Mouse (Mus musculus) right cerebral cortex, postnatal 25 days (tissue): ENCODE results near the gene Htatip2.

Source experiments
- DNase-seq: peaks from one replicate; pipeline ENCODE4 v3.0.0; 2022

Htatip2 gene

DNA sequence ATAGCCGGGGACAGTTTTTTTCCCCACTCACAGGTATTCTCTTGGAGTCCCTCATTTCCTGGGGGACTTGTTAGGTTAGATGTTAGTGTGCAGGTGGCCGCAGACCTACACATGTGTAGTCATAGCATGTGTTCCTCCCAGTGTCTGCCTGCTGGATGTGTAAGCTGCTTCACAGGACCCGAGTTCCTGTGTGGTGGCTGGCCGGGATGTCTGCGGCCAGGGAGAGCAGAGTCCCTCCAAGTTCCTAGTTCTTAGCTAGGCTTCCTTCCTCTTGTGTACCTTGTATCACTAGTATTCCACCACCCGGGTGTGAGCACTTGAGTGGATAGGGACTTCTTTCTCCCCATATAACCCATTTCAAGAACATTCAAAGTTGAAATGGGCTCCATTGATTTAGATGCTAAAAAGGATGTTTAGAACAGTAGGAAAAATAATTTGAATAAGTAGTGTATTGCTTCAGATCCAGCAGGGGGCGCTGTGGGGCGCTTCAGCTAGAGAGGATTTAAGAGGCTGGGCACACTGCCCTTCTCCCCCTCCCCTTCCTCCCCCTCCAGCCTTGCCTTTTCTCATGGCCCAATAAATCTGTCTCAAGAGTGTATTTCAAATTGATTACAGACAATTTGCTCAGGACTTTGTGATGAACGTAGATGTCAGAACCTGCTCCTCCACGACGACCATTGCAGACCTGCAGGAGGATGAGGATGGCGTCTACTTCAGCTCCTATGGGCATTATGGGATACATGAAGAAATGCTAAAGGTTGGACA is 27.9 kb downstream of the Htatip2 start:
- no peak for DNase-seq

- DNase-seq: no peak
These were observed 28.4 kb downstream of the Htatip2 start for GRCm38 (mm10) chr7:49787383-49787645.

DNA sequence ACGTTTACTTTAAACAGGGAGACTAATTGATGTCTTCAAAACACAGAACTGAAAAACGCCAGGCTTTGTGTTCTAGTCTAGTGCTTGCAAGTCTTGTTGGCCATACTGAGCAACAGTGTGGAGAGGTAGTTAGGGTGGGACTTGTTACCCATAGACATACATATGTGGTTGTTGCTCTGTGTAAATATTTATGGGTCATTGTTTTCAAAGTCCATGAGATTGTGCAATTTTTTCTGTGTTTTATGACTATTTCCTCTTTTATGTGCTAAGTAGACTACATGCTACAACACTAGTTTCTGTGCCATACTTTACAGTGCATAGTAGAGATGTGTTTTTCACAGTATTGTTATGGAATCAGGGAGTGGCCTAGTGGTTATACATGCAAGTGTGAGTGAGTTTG is 35.4 kb downstream of the Htatip2 start:
- no peak for DNase-seq

DNA sequence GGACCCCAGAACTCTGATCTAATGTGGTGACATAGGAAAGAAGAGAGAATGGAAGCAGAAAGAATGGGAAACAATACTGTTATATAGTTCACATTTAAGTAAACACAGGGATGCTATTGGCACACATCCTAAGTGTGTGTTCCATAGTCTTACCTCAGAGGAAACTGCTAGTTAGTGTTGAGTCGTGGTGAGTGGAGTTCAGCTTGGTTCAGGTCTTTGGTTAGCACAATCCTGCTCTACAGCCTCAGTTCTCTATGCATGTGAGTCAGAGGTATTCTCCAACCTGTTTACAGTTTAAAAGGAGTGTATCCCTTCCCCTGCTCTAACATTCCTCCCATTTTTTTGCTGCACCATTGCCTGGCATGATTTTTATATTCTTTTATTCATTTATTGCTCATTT is 38.3 kb downstream of the Htatip2 start:
- no peak for DNase-seq

GRCm38 (mm10) chr7:49803511-49803910 is 44.6 kb downstream of the Htatip2 start:
- DNase-seq: no peak

GRCm38 (mm10) chr7:49804638-49805165 is 45.8 kb downstream of the Htatip2 start:
- DNase-seq: no peak

DNA sequence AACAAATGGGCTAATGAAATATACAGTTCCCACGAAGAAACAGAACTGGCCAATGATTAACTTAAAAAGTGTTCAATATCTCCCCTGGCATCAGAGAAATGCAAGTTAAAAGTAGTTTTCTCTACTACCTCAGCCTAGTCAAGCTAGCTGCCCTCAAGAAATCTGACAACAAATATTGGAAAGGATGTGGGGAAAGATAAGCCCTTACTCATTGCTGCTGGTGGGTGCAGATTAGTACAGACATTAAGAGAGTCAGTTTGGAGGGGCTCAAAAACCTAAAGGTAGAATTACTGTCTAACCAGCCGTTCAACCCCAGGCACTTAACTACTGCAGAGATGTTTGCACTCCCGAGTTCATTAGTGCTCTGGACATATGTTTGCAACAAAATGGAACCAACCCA is 46.7 kb downstream of the Htatip2 start:
- DNase-seq: no peak

DNA sequence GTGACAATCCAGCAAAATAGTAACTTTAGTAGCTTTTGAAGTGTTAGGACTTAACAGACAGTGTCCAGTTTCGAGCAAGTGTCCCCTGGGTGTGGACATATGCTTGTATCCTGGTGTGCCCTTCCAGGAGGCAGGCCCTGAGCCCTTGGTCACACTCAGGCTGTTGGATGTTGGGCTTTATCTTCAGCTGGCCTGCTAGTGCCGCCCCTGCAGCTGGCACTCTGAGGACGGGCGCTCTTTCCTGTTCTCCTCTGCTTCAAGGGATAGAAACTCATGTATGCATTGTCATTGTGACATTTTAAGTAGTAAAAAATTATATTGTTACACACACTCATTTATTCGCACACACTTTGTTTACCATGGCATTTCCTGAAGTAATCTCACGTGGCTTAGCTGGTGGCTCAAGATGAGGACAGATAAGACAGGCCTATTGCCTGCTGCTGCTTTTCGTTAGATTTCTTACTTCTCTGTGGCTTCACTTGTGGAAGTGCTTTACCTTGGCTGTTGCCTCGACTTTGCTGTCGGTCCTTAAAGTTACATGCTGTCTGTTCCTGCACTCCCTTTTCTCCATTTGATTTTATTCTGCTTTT is 48.3 kb downstream of the Htatip2 start:
- DNase-seq: no peak

DNA sequence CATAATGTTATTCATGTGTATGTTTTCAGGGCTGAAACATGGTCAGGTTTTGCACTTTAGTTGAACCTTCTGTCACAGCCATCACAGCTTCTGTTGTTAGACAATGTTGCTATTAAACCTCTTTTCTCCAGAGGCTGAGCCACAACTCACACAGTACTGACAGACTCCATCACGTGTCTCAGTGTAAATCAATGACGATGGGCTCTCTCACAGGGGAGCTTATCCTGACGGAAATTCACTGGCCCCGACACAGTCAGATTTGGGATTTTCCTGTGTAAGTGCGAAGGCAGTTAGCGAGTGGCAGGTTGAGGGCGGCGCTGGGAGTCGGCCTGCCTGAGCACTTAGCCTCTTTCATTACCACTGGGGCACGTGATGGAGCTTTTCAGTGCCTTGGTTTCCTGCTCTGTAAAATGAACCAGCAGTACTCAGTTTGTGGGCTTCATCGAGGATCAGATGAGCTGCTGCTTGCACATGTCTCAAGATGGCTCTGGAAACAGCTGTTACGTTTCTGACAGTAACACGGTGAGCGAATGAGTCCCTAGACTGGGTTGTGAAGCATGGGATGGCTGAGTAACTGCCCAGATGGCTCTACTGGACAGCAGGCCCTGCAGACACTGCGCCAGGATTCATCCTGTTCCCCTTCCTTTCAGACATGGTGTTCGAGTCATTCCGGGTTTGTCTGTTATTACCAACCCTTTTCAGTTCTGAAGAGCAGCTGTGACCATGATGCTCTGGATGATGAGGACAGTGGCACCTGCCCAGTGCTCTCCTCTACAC is 49.1 kb downstream of the Htatip2 start:
- no peak for DNase-seq

DNA sequence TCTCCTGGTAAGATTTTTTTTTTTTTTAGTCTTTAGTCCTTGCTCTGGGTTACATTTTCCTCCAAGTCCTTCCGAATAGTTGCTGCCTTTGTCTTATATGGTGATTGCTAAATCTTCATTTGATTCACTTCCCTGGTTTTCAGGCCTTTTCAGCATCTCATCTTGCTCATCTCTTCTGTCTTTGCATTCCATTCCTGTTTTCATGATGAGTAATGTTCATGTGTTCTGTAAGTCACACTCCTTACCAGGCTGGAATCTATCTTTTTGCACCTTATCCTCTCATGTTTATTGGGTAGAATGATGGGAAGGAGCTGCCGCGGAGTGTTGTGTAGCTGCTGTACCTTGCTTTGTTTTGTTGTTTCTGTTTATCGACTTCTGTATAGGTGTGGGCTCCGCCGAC is 50.2 kb downstream of the Htatip2 start:
- no peak for DNase-seq

DNA sequence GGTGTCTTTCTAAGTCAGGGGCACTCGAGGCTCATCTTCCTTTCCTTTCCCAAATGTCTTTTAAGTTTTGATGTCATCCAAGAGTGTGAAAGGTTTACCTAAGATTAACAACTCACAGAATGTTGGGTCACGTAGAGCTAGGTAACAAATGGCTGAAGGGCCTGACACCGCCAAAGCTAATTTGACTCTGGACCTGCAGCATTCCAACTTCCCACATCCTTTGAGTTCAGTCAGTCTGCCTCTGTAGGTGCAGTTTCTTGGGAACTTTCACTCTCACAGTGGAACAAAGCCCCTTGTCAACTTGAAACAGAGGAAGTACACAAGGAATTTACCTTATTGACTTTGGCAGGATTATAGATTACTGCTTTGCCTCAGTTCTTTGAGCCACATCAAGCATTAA is 50.6 kb downstream of the Htatip2 start:
- no peak for DNase-seq

DNA sequence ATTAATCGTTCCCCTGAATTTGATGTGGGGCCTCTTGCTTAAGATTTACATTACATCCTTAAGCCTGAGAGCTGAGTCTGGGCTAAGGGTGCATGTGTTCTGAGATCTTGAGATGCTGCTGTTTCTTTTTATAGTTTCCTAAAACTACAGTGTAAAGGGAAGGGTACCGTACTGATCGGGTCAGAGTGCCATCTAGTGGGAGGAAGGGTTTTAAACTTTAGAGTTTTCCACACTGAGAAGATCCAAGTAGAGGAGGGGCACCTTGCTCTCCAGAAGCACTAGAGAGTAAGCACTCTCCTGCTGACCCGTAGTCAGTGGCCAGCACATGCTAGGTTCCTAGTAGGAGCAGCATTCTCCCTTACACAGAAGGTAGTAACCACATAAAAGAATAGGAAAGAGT is 52.4 kb downstream of the Htatip2 start:
- DNase-seq: no peak

GRCm38 (mm10) chr7:49819393-49819792 is 60.5 kb downstream of the Htatip2 start:
- DNase-seq: no peak

- DNase-seq: no peak
These were observed 62.5 kb downstream of the Htatip2 start for GRCm38 (mm10) chr7:49821370-49821769.

DNA sequence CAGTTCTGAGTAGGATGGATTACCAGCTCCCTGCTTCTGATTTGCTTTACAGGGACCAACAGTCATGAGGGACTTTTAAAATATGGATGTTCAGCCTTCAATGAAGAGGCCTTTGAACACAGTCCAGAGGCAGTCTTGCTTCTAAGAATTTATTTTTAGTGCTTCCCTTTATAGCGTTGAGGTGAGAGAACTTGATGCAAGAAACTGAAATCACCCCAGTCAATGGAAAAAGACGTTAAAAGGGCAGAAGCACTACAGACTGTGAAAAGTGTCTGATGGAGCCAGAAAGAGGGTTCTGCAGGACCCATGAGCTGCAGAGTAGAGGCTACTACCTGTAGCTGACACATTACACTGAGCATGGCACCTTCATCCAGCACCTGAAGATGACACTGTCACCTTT is 63.1 kb downstream of the Htatip2 start:
- no peak for DNase-seq
